Mouse (Mus musculus) lung, embryonic 16.5 days (tissue): ENCODE measurements around the gene Tars. TPM values are rescaled to one million over a fixed set of nuclear protein-coding genes. Genes with fewer than 3 reads are reported as not detected.

Experiments
- ATAC-seq: fragments of 200-750 bp; cut with Nextera tagmentation; 2 replicates; pipeline ENCODE4 v1.8.0; 2017; ENCODE audit warnings: low read depth, mild to moderate bottlenecking, moderate library complexity
- H3K27ac ChIP-seq: fragments of 300-500 bp; sonication (generic); 2 replicates; pipeline ENCODE4 v1.5.1; 2014; ENCODE audit warnings: mild to moderate bottlenecking, control low read depth, low read length
- H3K27me3 ChIP-seq: fragments of 300-500 bp; sonication (generic); 2 replicates; pipeline ENCODE4 v1.6.1; 2014; ENCODE audit warnings: low read depth, low read length, mixed read lengths; ENCODE audit not compliant: control insufficient read depth, insufficient read depth
- H3K36me3 ChIP-seq: fragments of 300-500 bp; sonication (generic); 2 replicates; pipeline ENCODE4 v1.6.1; 2014; ENCODE audit warnings: low read length; ENCODE audit not compliant: control insufficient read depth, insufficient read depth
- H3K4me1 ChIP-seq: fragments of 300-500 bp; sonication (generic); replicated peaks from 2 replicates; pipeline ENCODE4 v1.6.1; 2014; ENCODE audit warnings: low read length, mixed read lengths; ENCODE audit not compliant: control insufficient read depth, insufficient read depth
- H3K4me2 ChIP-seq: fragments of 300-500 bp; sonication (generic); 2 replicates; pipeline ENCODE4 v1.6.1; 2014; ENCODE audit warnings: low read depth, low read length, control low read depth
- H3K4me3 ChIP-seq: fragments of 300-500 bp; sonication (generic); 2 replicates; pipeline ENCODE4 v1.5.1; 2014; ENCODE audit warnings: mild to moderate bottlenecking, low read length, control low read depth
- H3K9ac ChIP-seq: fragments of 300-500 bp; sonication (generic); 2 replicates; pipeline ENCODE4 v1.6.1; 2014; ENCODE audit warnings: low read length, control low read depth
- H3K9me3 ChIP-seq: fragments of 300-500 bp; sonication (generic); 2 replicates; pipeline ENCODE4 v1.6.1; 2016; ENCODE audit warnings: low read length; ENCODE audit not compliant: control insufficient read depth
- WGBS: fragments of 180-500 bp; shearing (Covaris S2); extraction: QIAGEN DNeasy Blood & Tissue Kit; methylation state at CpG from one replicate; pipeline ENCODE4 v1.1.7; 2014; 5-methylcytosine and 5-hydroxymethylcytosine counted together
- polyA plus RNA-seq: library from polyadenylated mRNA; unstranded; fragments of >200 nt; fragmentation: Nextera tagmentation; extraction: Ambion mirVana; gene quantifications from 2 replicates; pipeline ENCODE4 v1.2.1, GENCODE M21; 2015

Tars gene
- polyA plus RNA-seq, 1 experiment from 2014 or later, result 54.9 TPM

DNA sequence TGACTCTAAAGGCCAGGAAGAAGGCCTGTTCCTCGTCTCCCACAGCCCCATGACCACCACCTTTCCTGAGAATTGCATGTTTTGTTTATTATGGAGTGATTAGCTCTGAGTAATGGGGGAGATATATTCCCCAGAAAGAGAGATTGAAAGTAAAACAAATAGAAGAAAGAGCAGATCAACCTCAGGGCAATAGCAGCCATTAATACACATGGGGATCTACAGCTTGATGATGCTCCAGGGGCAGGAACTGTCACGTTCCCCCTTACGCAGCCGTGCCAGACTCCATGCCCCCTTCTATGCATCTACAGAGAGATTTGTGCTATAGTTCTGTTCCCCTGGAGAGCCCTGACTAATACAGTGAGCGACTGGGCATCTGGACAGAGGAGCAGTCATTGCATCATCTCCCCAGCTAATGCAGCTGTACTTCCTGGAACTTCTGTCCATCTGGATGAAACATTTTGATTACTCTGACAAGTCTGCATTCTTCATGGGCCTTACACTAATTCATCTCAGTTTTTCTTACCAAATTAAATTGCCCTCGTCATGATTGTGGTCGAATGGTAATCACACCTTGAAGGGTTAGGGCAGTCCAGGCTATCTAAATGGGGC is 28.9 kb downstream of the Tars start:
- Histone ChIP-seq H3K36me3 (no peaks in the 10 kb centered on the region), H3K27me3 (no peaks in the 10 kb centered on the region), H3K9me3 (no peaks in the 10 kb centered on the region), H3K27ac (no peak overlapping the region), H3K4me3 (no peak overlapping the region), H3K4me2 (no peak overlapping the region), H3K4me1 (no peaks in the 10 kb centered on the region), H3K9ac (no peak overlapping the region)
- no peak for ATAC-seq
- WGBS, result 70% methylated on average over 7 of the region's 7 CpGs

DNA sequence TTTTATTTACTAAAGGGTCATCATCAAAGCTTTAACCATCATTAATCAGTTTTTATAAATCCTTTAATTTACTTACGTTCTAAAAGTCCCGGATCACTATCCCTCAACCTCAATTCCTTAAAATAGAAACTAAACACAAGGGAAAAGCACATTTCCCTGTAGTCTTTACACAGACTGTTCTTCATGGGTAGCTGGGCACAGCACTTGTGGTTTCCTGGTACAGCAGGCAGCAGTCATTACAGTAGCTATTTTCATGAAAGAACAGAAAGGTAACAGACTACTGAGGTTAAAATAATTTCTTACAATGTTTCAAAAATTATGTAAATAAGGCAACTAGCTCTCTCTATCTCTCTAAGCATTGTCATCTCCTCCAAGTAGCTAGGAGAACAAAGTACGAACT is 29.9 kb downstream of the Tars start:
- no peak for ATAC-seq
- H3K27ac ChIP-seq, result no peak overlapping the region
- no peaks in the 10 kb centered on the region for H3K27me3 ChIP-seq
- H3K4me3 ChIP-seq, result no peak overlapping the region
- WGBS, result 55% methylated on average over 3 of the region's 3 CpGs
- no peak overlapping the region for H3K4me2 ChIP-seq
- H3K9ac ChIP-seq, result no peak overlapping the region
- no peaks in the 10 kb centered on the region for H3K4me1 ChIP-seq
- H3K9me3 ChIP-seq, result no peaks in the 10 kb centered on the region
- H3K36me3 ChIP-seq, result no peaks in the 10 kb centered on the region

GRCm38 (mm10) chr15:11364795-11365194 is 34.7 kb downstream of the Tars start:
- Histone ChIP-seq H3K4me1 (no peaks in the 10 kb centered on the region), H3K9ac (no peak overlapping the region), H3K4me3 (no peak overlapping the region), H3K9me3 (no peaks in the 10 kb centered on the region), H3K4me2 (no peak overlapping the region), H3K36me3 (no peaks in the 10 kb centered on the region), H3K27ac (no peak overlapping the region), H3K27me3 (no peaks in the 10 kb centered on the region)
- no peak for ATAC-seq
- 98% methylated on average over 1 of the region's 1 CpGs for WGBS

DNA sequence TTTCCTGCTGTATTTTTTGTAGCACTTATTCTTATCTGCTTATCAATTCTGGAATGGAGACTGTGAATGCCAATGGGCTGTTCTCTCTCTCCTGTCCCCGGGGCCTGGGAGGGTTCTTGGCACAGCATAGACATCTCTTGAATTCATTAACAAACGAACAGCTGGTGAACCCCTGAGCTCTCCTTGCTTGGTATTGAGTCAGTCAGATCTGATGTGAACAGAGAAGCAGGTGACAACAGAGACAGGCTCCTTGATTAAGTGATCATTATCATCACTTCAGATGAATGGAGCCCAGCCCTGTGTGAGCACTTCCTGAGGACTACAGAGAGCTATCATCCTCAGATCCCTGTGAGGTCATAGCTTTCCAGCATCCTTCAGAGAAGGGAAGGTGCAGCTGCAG is 35.4 kb downstream of the Tars start:
- no peak overlapping the region for H3K4me3 ChIP-seq
- WGBS, result 13% methylated on average over 2 of the region's 2 CpGs
- no peak overlapping the region for H3K4me2 ChIP-seq
- no peaks in the 10 kb centered on the region for H3K27me3 ChIP-seq
- H3K27ac ChIP-seq, result no peak overlapping the region
- no peak overlapping the region for H3K9ac ChIP-seq
- H3K36me3 ChIP-seq, result no peaks in the 10 kb centered on the region
- ATAC-seq, result no peak
- H3K9me3 ChIP-seq, result no peaks in the 10 kb centered on the region
- no peaks in the 10 kb centered on the region for H3K4me1 ChIP-seq

- WGBS, result 78% methylated on average over 5 of the region's 5 CpGs
- Histone ChIP-seq H3K9me3 (no peaks in the 10 kb centered on the region), H3K36me3 (no peaks in the 10 kb centered on the region), H3K4me1 (no peaks in the 10 kb centered on the region), H3K9ac (no peak overlapping the region), H3K27ac (no peak overlapping the region), H3K4me2 (no peak overlapping the region), H3K27me3 (no peaks in the 10 kb centered on the region), H3K4me3 (no peak overlapping the region)
- no peak for ATAC-seq
Measured at GRCm38 (mm10) chr15:11361824-11362223, 37.6 kb downstream of the Tars start.

DNA sequence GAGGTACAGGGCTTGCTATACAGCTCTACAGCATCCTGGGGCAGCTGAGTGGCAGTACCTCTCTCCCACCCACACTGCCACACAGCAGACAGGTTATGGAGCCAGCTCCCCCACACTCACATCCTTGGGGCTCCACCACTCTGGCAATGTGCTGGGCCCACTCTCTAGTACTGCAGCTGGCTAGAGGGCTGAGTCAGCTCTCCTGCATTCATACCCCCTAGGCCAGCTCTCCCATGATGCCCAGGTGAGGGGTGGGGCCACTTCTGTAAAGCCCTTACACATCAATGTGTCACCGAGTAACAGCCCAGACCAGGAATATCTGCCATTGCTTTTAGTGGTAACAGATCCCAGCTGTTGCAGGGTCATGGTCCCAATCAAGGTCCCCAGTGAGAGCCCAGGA is 38.6 kb downstream of the Tars start:
- 73% methylated on average over 1 of the region's 1 CpGs for WGBS
- Histone ChIP-seq H3K9ac (no peak overlapping the region), H3K4me1 (no peaks in the 10 kb centered on the region), H3K27ac (no peak overlapping the region), H3K9me3 (no peaks in the 10 kb centered on the region), H3K27me3 (no peaks in the 10 kb centered on the region), H3K4me2 (no peak overlapping the region), H3K4me3 (no peak overlapping the region), H3K36me3 (no peaks in the 10 kb centered on the region)
- no peak for ATAC-seq

- H3K36me3 ChIP-seq, result no peaks in the 10 kb centered on the region
- H3K27ac ChIP-seq, result no peak overlapping the region
- 91% methylated on average over 2 of the region's 2 CpGs for WGBS
- H3K9ac ChIP-seq, result no peak overlapping the region
- H3K4me2 ChIP-seq, result no peak overlapping the region
- no peaks in the 10 kb centered on the region for H3K4me1 ChIP-seq
- ATAC-seq, result no peak
- no peaks in the 10 kb centered on the region for H3K27me3 ChIP-seq
- H3K4me3 ChIP-seq, result no peak overlapping the region
- no peaks in the 10 kb centered on the region for H3K9me3 ChIP-seq
Measured at GRCm38 (mm10) chr15:11357501-11357900, 42.0 kb downstream of the Tars start.

- Histone ChIP-seq H3K27me3 (no peaks in the 10 kb centered on the region), H3K36me3 (no peaks in the 10 kb centered on the region), H3K9ac (no peak overlapping the region), H3K27ac (no peak overlapping the region), H3K4me2 (no peak overlapping the region), H3K4me1 (no peaks in the 10 kb centered on the region), H3K9me3 (no peaks in the 10 kb centered on the region), H3K4me3 (no peak overlapping the region)
- ATAC-seq, result no peak
- WGBS, result 74% methylated on average over 3 of the region's 3 CpGs
Measured at GRCm38 (mm10) chr15:11355865-11356264, 43.6 kb downstream of the Tars start.

DNA sequence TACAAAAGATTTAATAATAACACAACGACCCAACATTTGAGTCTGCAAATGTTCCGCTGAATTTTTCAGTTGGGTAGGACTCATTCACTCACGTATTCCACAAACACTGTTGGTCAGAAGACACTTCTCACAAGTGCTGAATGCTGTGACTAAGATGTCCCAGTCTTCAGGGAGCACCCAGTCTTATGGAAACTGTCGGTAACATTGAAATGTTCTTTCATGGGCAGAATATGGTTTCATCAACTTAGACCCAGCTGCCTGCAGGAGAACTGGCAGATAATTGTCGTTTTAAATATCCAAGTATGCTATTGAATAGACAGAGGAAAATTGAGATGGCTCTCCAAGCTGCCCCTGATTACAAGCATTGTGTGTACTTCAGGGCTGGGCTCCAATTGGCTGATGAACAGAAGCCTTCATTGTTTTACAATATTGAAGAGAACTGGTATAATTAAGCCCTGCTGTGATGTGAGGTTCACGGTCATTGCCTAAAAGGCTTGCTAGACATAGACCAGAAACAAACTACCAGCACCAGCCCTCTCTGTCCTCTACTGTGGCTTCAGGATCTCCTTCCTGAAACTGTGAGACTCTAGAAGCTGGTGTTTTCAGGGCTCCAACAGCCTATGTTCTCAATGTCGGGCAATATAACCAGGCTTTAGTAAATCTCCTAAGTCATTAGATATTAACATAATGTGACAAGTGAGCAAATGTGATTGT is 59.8 kb downstream of the Tars start:
- Histone ChIP-seq H3K4me2 (no peak overlapping the region), H3K27ac (no peak overlapping the region), H3K9ac (no peak overlapping the region), H3K4me1 (no peaks in the 10 kb centered on the region), H3K36me3 (no peaks in the 10 kb centered on the region), H3K27me3 (no peaks in the 10 kb centered on the region), H3K4me3 (no peak overlapping the region), H3K9me3 (no peaks in the 10 kb centered on the region)
- 56% methylated on average over 7 of the region's 7 CpGs for WGBS
- ATAC-seq, result no peak
